Comparison of ENCODE assay signal across 25 mouse cellular contexts in the genomic region with DNA sequence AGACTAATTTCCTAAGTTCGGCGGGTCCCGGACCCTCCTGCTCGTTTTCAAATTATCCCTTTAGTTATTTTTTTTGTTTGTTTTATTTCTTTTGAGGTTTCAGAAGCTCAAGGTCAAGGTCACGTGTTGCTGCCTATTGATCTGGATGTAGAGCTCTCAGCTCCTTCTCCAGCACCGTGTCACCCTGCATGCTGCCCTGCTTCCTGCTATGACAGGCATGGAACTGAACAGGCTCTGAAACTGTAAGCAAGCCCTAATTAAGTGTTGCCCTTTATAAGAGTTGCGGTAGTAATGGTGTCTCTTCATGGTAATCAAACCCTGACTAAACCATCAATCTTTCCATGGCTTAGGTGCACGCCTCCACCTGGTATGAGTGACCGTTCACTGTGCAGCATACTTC.
DNase-seq lines count a peak whose midpoint lies in the region; ATAC-seq and TF ChIP-seq lines count a peak whose summit lies in the region.
"Had no signal": no experiment of that assay in that cellular context is flagged by ENCODE, and none has a peak within 500 bp of the region (broad histone marks: within the 10 kb centered on the region; RNA-seq: fewer than 3 reads in every experiment).

No protein-coding gene starts in this region.

- H3K4me3 ChIP-seq in E14TG2a.4 (replicated peaks; ENCODE audit: low read length): peak overlapping the region; percentile 46; the same call in 1 of the 2 replicates
- H3K4me3 ChIP-seq: embryonic facial prominence, embryonic 13.5 days; embryonic facial prominence, embryonic 15.5 days; erythroblast, embryonic 14.5 days; forebrain, embryonic 10.5 days; forebrain, embryonic 12.5 days had no signal

- no peaks in the 10 kb centered on the region for H3K36me3 ChIP-seq in E14TG2a.4 (ENCODE audit: insufficient read depth, low read length)
- H3K36me3 ChIP-seq: embryonic facial prominence, embryonic 13.5 days; embryonic facial prominence, embryonic 15.5 days; forebrain, embryonic 10.5 days; forebrain, embryonic 12.5 days had no signal

- no peak for TF ChIP-seq CTCF in E14TG2a.4 (conservative IDR thresholded peaks at IDR 0.05; ENCODE audit: low read length)

- ATAC-seq in monocyte, adult 5-6 weeks (replicated peaks; ENCODE audit: insufficient number of reproducible peaks, low FRiP score, low TSS enrichment, poor library complexity, severe bottlenecking): no peak
- ATAC-seq: CD4-positive, CD25-positive, alpha-beta regulatory T cell, adult 4 months; forebrain, embryonic 14.5 days; forebrain, embryonic 16.5 days had no signal

- DNase-seq in ES-CJ7 (ENCODE audit: low read depth, low spot score) (peak; percentile 41), ZHBTc4 (ENCODE audit: low read depth, low spot score) (peak; percentile 57)
- no peak for DNase-seq in frontal cortex, postnatal 25 days (ENCODE audit: low spot score in 2 of 2)
- DNase-seq: adrenal gland, adult 2 months; adrenal gland, postnatal 10 days; adrenal gland, postnatal 25 days; B cell, adult 2 months; cerebellum, adult 11 months; cerebellum, adult 18-20 months; cerebellum, adult 8-10 months; cerebellum, adult 9-11 months; cerebellum, postnatal 14 days; cerebellum, postnatal 36 days; embryo, embryonic 11 days had no signal

- no peaks in the 10 kb centered on the region for H3K4me1 ChIP-seq in E14TG2a.4 (replicated peaks; ENCODE audit: low read depth, low read length)
- H3K4me1 ChIP-seq: embryonic facial prominence, embryonic 13.5 days; embryonic facial prominence, embryonic 15.5 days; forebrain, embryonic 10.5 days; forebrain, embryonic 12.5 days had no signal

- peaks cover 7% of the 10 kb centered on the region; the same call in 1 of the 2 replicates for H3K9me3 ChIP-seq in E14TG2a.4 (ENCODE audit: low read length)
- H3K9me3 ChIP-seq: embryonic facial prominence, embryonic 13.5 days; embryonic facial prominence, embryonic 15.5 days; forebrain, embryonic 10.5 days; forebrain, embryonic 12.5 days had no signal

- H3K27me3 ChIP-seq in E14TG2a.4 (ENCODE audit: insufficient read depth, low read length): no peaks in the 10 kb centered on the region
- H3K27me3 ChIP-seq: CH12.LX; embryonic facial prominence, embryonic 13.5 days; embryonic facial prominence, embryonic 15.5 days; forebrain, embryonic 12.5 days had no signal

Comparison
In these comparisons a context has a peak if more than half of its experiments do, and no peak if none do; other contexts are left out.
1. DNase-seq: peak in ES-CJ7 (single experiment) and ZHBTc4 (single experiment); none in frontal cortex, postnatal 25 days (0 of 2).